Mouse (Mus musculus) embryonic facial prominence, embryonic 14.5 days (tissue): ENCODE data around the gene Glo1. TPM values are rescaled to one million over a fixed set of nuclear protein-coding genes. Genes with fewer than 3 reads are reported as not detected.

Experiments
- ATAC-seq: fragments of 200-750 bp; cut with Nextera tagmentation; 2 replicates; pipeline ENCODE4 v1.8.0; 2017; ENCODE audit warnings: low read depth, moderate number of reproducible peaks, moderate TSS enrichment
- DNase-seq: peaks from one replicate; pipeline ENCODE4 v3.0.0-alpha.2; 2015; ENCODE audit warnings: low spot score
- H3K27ac ChIP-seq: fragments of 300-500 bp; sonication (generic); replicated peaks from 2 replicates; pipeline ENCODE4 v1.5.1; 2014; ENCODE audit warnings: low read depth, mild to moderate bottlenecking, low read length, moderate library complexity
- H3K27me3 ChIP-seq: fragments of 300-500 bp; sonication (generic); replicated peaks from 2 replicates; pipeline ENCODE4 v1.6.1; 2014; ENCODE audit warnings: low read length; ENCODE audit not compliant: control insufficient read depth, insufficient read depth
- H3K36me3 ChIP-seq: fragments of 300-500 bp; sonication (generic); 2 replicates; pipeline ENCODE4 v1.6.1; 2014; ENCODE audit warnings: low read length, mixed read lengths; ENCODE audit not compliant: control insufficient read depth, insufficient read depth
- H3K4me1 ChIP-seq: fragments of 300-500 bp; sonication (generic); 2 replicates; pipeline ENCODE4 v1.6.1; 2014; ENCODE audit warnings: antibody characterized with exemption, low read length; ENCODE audit not compliant: control insufficient read depth, insufficient read depth
- H3K4me2 ChIP-seq: fragments of 300-500 bp; sonication (generic); 2 replicates; pipeline ENCODE4 v1.6.1; 2014; ENCODE audit warnings: low read depth, mild to moderate bottlenecking, low read length, moderate library complexity, mixed read lengths
- H3K4me3 ChIP-seq: fragments of 300-500 bp; sonication (generic); 2 replicates; pipeline ENCODE4 v1.5.1; 2014; ENCODE audit warnings: low read depth, mild to moderate bottlenecking, low read length
- H3K9ac ChIP-seq: fragments of 300-500 bp; sonication (generic); 2 replicates; pipeline ENCODE4 v1.6.1; 2014; ENCODE audit warnings: low read depth, mild to moderate bottlenecking, low read length, moderate library complexity, mixed read lengths
- H3K9me3 ChIP-seq: fragments of 300-500 bp; sonication (generic); 2 replicates; pipeline ENCODE4 v1.6.1; 2016; ENCODE audit warnings: low read length; ENCODE audit not compliant: control insufficient read depth
- WGBS: fragments of 180-500 bp; shearing (Covaris S2); extraction: QIAGEN DNeasy Blood & Tissue Kit; methylation state at CpG from one replicate; pipeline ENCODE4 v1.1.7; 2014; 5-methylcytosine and 5-hydroxymethylcytosine counted together
- polyA plus RNA-seq: library from polyadenylated mRNA; unstranded; fragments of >200 nt; fragmentation: Nextera tagmentation; extraction: Ambion mirVana; gene quantifications from 2 replicates; pipeline ENCODE4 v1.2.1, GENCODE M21; 2014

Gene Glo1
- polyA plus RNA-seq, 1 experiment from 2014 or later = 214 TPM

DNA sequence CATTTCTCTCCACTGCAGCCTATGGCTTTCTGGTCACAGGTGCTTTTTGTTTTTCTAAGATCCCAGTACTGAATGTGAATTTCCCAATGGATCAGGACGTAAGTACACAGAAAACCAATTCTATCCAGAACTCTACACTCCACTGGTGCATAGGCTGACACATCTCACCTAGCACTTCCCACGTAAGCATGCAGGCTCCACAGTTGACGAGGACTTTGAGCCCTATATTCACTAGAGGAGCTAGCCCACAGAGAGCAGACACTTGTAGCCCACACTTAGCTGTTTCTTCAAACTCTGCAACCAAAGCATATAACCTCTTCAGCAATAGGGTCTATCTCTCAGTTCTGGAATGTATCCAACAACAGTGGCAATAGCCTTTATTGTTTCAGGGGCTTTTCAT is 70.2 kb downstream of the Glo1 start:
- H3K36me3 ChIP-seq = no peaks in the 10 kb centered on the region
- H3K9me3 ChIP-seq = no peaks in the 10 kb centered on the region
- no peaks in the 10 kb centered on the region for H3K27me3 ChIP-seq
- 76% methylated on average over 3 of the region's 3 CpGs for WGBS
- no peak overlapping the region for H3K9ac ChIP-seq
- ATAC-seq = no peak
- no peak overlapping the region for H3K4me3 ChIP-seq
- no peaks in the 10 kb centered on the region for H3K4me1 ChIP-seq
- DNase-seq = no peak
- H3K4me2 ChIP-seq = no peak overlapping the region
- H3K27ac ChIP-seq = no peak overlapping the region

- H3K4me3 ChIP-seq = no peak overlapping the region
- H3K27ac ChIP-seq = no peak overlapping the region
- DNase-seq (no peak), ATAC-seq (no peak)
- no peaks in the 10 kb centered on the region for H3K36me3 ChIP-seq
- peaks cover 7% of the 10 kb centered on the region for H3K4me1 ChIP-seq
- no peaks in the 10 kb centered on the region for H3K27me3 ChIP-seq
- H3K4me2 ChIP-seq = no peak overlapping the region
- H3K9me3 ChIP-seq = no peaks in the 10 kb centered on the region
- WGBS = 86% methylated on average over 4 of the region's 4 CpGs
- H3K9ac ChIP-seq = no peak overlapping the region
Observed at GRCm38 (mm10) chr17:30553027-30553937, 73.4 kb downstream of the Glo1 start.

- Histone ChIP-seq H3K4me1 (peaks cover 7% of the 10 kb centered on the region), H3K9me3 (no peaks in the 10 kb centered on the region), H3K27ac (no peak overlapping the region), H3K4me2 (no peak overlapping the region), H3K4me3 (no peak overlapping the region), H3K9ac (peak overlapping the region; percentile 14; the same call in 1 of the 2 replicates), H3K27me3 (no peaks in the 10 kb centered on the region), H3K36me3 (no peaks in the 10 kb centered on the region)
- DNase-seq (peak; percentile 32), ATAC-seq (no peak)
- WGBS = 29% methylated on average over 1 of the region's 1 CpGs
Observed at GRCm38 (mm10) chr17:30550774-30551107, 75.9 kb downstream of the Glo1 start.

- no peaks in the 10 kb centered on the region for H3K36me3 ChIP-seq
- no peaks in the 10 kb centered on the region for H3K27me3 ChIP-seq
- H3K4me1 ChIP-seq = peaks cover 7% of the 10 kb centered on the region
- H3K4me3 ChIP-seq = no peak overlapping the region
- H3K9me3 ChIP-seq = no peaks in the 10 kb centered on the region
- DNase-seq (peak; percentile 25), ATAC-seq (no peak)
- 0 out of 2 replicates have a peak overlapping the region, but pooled peaks have one; percentile 52 for H3K27ac ChIP-seq
- H3K4me2 ChIP-seq = no peak overlapping the region
- no peak overlapping the region for H3K9ac ChIP-seq
- 41% methylated on average over 9 of the region's 9 CpGs for WGBS
Observed at GRCm38 (mm10) chr17:30549899-30550773, 76.5 kb downstream of the Glo1 start.

- no peaks in the 10 kb centered on the region for H3K9me3 ChIP-seq
- H3K36me3 ChIP-seq = no peaks in the 10 kb centered on the region
- H3K4me3 ChIP-seq = no peak overlapping the region
- H3K27ac ChIP-seq = peak overlapping the region; percentile 44
- ATAC-seq (peak; percentile 63; the same call in 1 of the 2 replicates), DNase-seq (peak; percentile 83)
- no peaks in the 10 kb centered on the region for H3K27me3 ChIP-seq
- H3K4me2 ChIP-seq = 0 out of 2 replicates have a peak overlapping the region, but pooled peaks have one; percentile 4
- H3K9ac ChIP-seq = no peak overlapping the region
- peaks cover 3% of the 10 kb centered on the region for H3K4me1 ChIP-seq
- WGBS = 26% methylated on average over 8 of the region's 8 CpGs
Observed at GRCm38 (mm10) chr17:30539098-30539497, 87.6 kb downstream of the Glo1 start.

- DNase-seq (no peak), ATAC-seq (no peak)
- Histone ChIP-seq H3K27ac (no peak overlapping the region), H3K9ac (no peak overlapping the region), H3K27me3 (no peaks in the 10 kb centered on the region), H3K4me1 (peaks cover 3% of the 10 kb centered on the region), H3K4me2 (no peak overlapping the region), H3K36me3 (no peaks in the 10 kb centered on the region), H3K9me3 (no peaks in the 10 kb centered on the region), H3K4me3 (no peak overlapping the region)
- 68% methylated on average over 5 of the region's 5 CpGs for WGBS
Observed at GRCm38 (mm10) chr17:30536651-30537050, 90.0 kb downstream of the Glo1 start.

Other genes starting within 250 kb of the Glo1 start
- gene Btbd9, start 50.4 kb downstream of the Glo1 start, polyA plus RNA-seq = 38.0 and 52.7 TPM in 2 replicates
- 2.9 and 4.1 TPM in 2 replicates for gene Dnah8, start 2.5 kb downstream of the Glo1 start, polyA plus RNA-seq